Mouse (Mus musculus): ENCODE data around the gene Arf6. TPM values are rescaled to one million over a fixed set of nuclear protein-coding genes. Genes with fewer than 3 reads are reported as not detected.

The Arf6 gene
- polyA plus RNA-seq, 1 experiment from 2014 or later, result 50.6 TPM

DNA sequence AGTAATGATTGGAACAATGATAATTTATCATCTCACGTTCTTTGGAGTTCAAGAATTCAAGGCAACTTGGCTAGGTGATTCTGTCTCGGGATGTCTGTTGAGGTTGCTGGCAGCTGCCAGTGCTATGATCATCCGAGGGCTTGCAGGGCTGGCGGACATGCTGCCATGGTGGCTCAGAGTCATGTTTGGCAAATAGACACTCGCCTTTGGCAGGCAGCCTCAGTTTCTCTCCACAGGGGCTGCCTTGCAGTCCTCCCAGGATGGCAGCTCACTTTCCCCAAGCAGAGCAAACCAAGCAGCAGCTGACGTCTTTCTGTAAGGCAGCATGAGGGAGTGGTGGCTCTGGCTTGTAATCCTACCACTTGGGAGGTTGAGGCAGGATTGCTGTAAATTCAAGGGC lies 22.5 kb downstream of the Arf6 start:
- no peak overlapping the region for H3K4me3 ChIP-seq
- H3K4me2 ChIP-seq, result no peak overlapping the region
- H3K9me3 ChIP-seq, result no peaks in the 10 kb centered on the region
- no peak overlapping the region for H3K9ac ChIP-seq
- H3K4me1 ChIP-seq, result 0 out of 2 replicates have a peak, but pooled peaks cover 5% of the 10 kb centered on the region
- no peak for ATAC-seq (ENCODE audit: borderline replicate concordance, extremely low read depth, low FRiP score, low TSS enrichment)
- no peaks in the 10 kb centered on the region for H3K27me3 ChIP-seq
- H3K27ac ChIP-seq, result no peak overlapping the region
- 72% methylated on average over 6 of the region's 6 CpGs for WGBS
- no peaks in the 10 kb centered on the region for H3K36me3 ChIP-seq

- WGBS, result 73% methylated on average over 4 of the region's 4 CpGs
- no peak for ATAC-seq (ENCODE audit: borderline replicate concordance, extremely low read depth, low FRiP score, low TSS enrichment)
Observed at GRCm38 (mm10) chr12:69400367-69400766, 28.4 kb downstream of the Arf6 start.

GRCm38 (mm10) chr12:69400871-69401286 lies 28.9 kb downstream of the Arf6 start:
- 15% methylated on average over 2 of the region's 2 CpGs for WGBS
- H3K4me2 ChIP-seq, result no peak overlapping the region
- no peak overlapping the region for H3K9ac ChIP-seq
- H3K36me3 ChIP-seq, result no peaks in the 10 kb centered on the region
- H3K27me3 ChIP-seq, result no peaks in the 10 kb centered on the region
- ATAC-seq (ENCODE audit: borderline replicate concordance, extremely low read depth, low FRiP score, low TSS enrichment), result peak; percentile 35; the same call in 1 of the 2 replicates
- no peaks in the 10 kb centered on the region for H3K9me3 ChIP-seq
- no peak overlapping the region for H3K27ac ChIP-seq
- no peak overlapping the region for H3K4me3 ChIP-seq
- peaks cover 9% of the 10 kb centered on the region for H3K4me1 ChIP-seq

More at GRCm38 (mm10) chr12:69400367-69400766, 28.4 kb downstream of the Arf6 start:
- Histone ChIP-seq H3K9me3 (no peaks in the 10 kb centered on the region), H3K4me1 (peaks cover 9% of the 10 kb centered on the region), H3K9ac (no peak overlapping the region), H3K4me3 (no peak overlapping the region), H3K4me2 (no peak overlapping the region), H3K36me3 (no peaks in the 10 kb centered on the region), H3K27me3 (no peaks in the 10 kb centered on the region), H3K27ac (no peak overlapping the region)

GRCm38 (mm10) chr12:69402100-69402499 lies 30.1 kb downstream of the Arf6 start:
- no peak overlapping the region for H3K4me3 ChIP-seq
- ATAC-seq (ENCODE audit: borderline replicate concordance, extremely low read depth, low FRiP score, low TSS enrichment), result no peak

DNA sequence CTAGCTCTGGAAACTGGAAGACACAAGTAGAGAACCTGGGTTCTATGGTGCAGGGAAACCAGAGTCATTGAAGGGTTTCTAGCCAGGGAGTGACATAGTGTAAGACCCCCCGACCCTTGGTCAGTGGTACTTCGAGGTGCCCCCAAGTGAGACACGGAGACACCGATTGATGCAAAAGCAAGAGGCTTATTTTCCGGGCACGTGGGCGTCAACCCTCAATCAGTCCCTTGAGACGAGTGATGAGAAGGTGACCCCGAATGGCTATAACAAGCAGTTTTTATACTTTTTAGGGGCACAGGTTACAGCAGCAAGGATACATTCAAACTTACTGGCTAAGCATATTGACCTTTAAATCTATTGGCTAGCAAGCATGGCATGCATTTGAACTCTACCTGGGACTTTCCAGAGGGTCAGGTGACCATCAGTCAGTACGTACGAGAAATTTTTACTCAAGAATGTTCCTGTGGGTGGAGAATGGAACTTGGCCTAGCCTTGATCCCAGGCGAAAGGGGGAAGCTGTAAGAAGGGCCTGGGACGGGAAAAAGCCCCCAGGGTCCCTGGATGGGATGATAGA lies 30.7 kb downstream of the Arf6 start:
- H3K36me3 ChIP-seq, result no peaks in the 10 kb centered on the region
- no peak for ATAC-seq (ENCODE audit: borderline replicate concordance, extremely low read depth, low FRiP score, low TSS enrichment)
- WGBS, result 85% methylated on average over 13 of the region's 13 CpGs
- H3K9me3 ChIP-seq, result no peaks in the 10 kb centered on the region
- peaks cover 9% of the 10 kb centered on the region for H3K4me1 ChIP-seq
- no peak overlapping the region for H3K4me2 ChIP-seq
- no peak overlapping the region for H3K9ac ChIP-seq
- H3K27me3 ChIP-seq, result no peaks in the 10 kb centered on the region
- H3K27ac ChIP-seq, result no peak overlapping the region
- no peak overlapping the region for H3K4me3 ChIP-seq

More at GRCm38 (mm10) chr12:69402100-69402499, 30.1 kb downstream of the Arf6 start:
- 46% methylated on average over 9 of the region's 9 CpGs for WGBS
- Histone ChIP-seq H3K27me3 (no peaks in the 10 kb centered on the region), H3K9me3 (no peaks in the 10 kb centered on the region), H3K4me2 (no peak overlapping the region), H3K9ac (no peak overlapping the region), H3K27ac (no peak overlapping the region), H3K4me1 (peaks cover 9% of the 10 kb centered on the region), H3K36me3 (no peaks in the 10 kb centered on the region)

- Histone ChIP-seq H3K9me3 (no peaks in the 10 kb centered on the region), H3K9ac (no peak overlapping the region), H3K27ac (no peak overlapping the region), H3K36me3 (no peaks in the 10 kb centered on the region), H3K4me3 (no peak overlapping the region), H3K27me3 (no peaks in the 10 kb centered on the region), H3K4me1 (0 out of 2 replicates have a peak, but pooled peaks cover 9% of the 10 kb centered on the region), H3K4me2 (no peak overlapping the region)
- no peak for ATAC-seq (ENCODE audit: borderline replicate concordance, extremely low read depth, low FRiP score, low TSS enrichment)
- WGBS, result 63% methylated on average over 5 of the region's 5 CpGs
Observed at GRCm38 (mm10) chr12:69410767-69411166, 38.8 kb downstream of the Arf6 start.

GRCm38 (mm10) chr12:69411936-69412335 lies 40.0 kb downstream of the Arf6 start:
- 46% methylated on average over 4 of the region's 4 CpGs for WGBS
- Histone ChIP-seq H3K27ac (no peak overlapping the region), H3K27me3 (no peaks in the 10 kb centered on the region), H3K4me1 (0 out of 2 replicates have a peak, but pooled peaks cover 9% of the 10 kb centered on the region), H3K4me2 (no peak overlapping the region), H3K9ac (no peak overlapping the region), H3K9me3 (no peaks in the 10 kb centered on the region), H3K36me3 (no peaks in the 10 kb centered on the region), H3K4me3 (no peak overlapping the region)
- no peak for ATAC-seq (ENCODE audit: borderline replicate concordance, extremely low read depth, low FRiP score, low TSS enrichment)

DNA sequence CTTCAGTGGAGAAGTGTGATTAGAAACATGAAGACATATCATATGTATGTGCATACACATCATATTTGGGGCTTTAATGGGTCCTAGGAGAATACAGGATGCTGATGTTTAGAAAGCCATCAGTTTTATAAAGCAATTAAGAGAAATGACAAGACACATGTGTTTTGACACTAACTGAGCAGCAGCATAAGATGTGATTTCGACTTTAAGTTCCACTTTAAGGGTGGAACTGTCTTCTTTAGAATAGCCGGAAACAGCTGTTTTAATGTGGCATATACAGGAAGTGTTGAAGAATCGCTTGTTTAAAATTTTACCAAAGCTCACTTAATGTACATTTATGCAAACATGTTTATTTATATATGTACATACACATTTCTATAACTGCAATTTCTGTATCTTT lies 41.4 kb downstream of the Arf6 start:
- H3K4me3 ChIP-seq, result no peak overlapping the region
- no peaks in the 10 kb centered on the region for H3K9me3 ChIP-seq
- ATAC-seq (ENCODE audit: borderline replicate concordance, extremely low read depth, low FRiP score, low TSS enrichment), result no peak
- H3K27me3 ChIP-seq, result no peaks in the 10 kb centered on the region
- 0 out of 2 replicates have a peak, but pooled peaks cover 9% of the 10 kb centered on the region for H3K4me1 ChIP-seq
- H3K27ac ChIP-seq, result no peak overlapping the region
- no peak overlapping the region; the same call in 1 of the 2 replicates for H3K4me2 ChIP-seq
- 42% methylated on average over 3 of the region's 3 CpGs for WGBS
- no peaks in the 10 kb centered on the region for H3K36me3 ChIP-seq
- H3K9ac ChIP-seq, result no peak overlapping the region

DNA sequence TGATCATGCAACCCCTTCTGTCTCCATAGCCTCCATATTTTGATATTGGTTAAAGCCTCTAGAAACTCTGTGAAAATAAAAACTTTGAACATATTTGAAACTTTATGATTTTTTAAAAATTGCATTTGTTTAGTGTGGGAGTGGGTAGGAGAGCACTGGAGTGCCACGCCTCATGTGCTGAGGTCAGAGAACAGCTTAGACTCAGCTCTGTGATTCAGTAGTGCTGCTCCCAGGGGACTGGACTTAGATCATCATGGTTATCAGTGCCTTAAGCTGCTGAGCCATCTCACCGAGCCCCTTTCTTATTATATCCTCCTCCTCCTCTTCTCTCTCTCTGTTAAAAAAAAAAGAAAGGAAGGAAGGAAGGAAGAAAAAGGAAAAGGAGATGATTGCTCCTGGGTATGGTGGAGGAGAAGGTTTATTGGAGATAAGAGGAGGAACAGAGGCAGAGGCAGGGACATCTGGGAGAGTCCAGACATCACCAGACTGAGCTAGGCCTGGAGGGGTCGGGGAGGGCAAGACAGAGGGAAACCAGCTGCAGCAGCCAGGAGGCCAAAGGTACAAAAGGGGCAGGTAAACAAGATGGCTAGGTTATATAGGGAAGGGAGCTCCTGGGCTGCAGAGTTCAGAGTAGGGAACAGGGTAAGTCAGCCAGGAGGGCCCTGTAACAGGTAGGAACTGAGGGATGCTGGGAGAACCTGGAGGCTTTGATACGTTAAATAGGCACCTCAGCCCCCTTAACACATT lies 43.0 kb downstream of the Arf6 start:
- Histone ChIP-seq H3K4me2 (no peak overlapping the region), H3K4me1 (0 out of 2 replicates have a peak, but pooled peaks cover 9% of the 10 kb centered on the region), H3K4me3 (no peak overlapping the region), H3K9me3 (no peaks in the 10 kb centered on the region), H3K9ac (no peak overlapping the region), H3K36me3 (no peaks in the 10 kb centered on the region), H3K27me3 (no peaks in the 10 kb centered on the region), H3K27ac (no peak overlapping the region)
- ATAC-seq (ENCODE audit: borderline replicate concordance, extremely low read depth, low FRiP score, low TSS enrichment), result no peak
- WGBS, result 66% methylated on average over 4 of the region's 4 CpGs

- Histone ChIP-seq H3K9me3 (no peaks in the 10 kb centered on the region), H3K9ac (no peak overlapping the region), H3K27me3 (no peaks in the 10 kb centered on the region), H3K4me2 (no peak overlapping the region), H3K36me3 (no peaks in the 10 kb centered on the region), H3K4me1 (0 out of 2 replicates have a peak, but pooled peaks cover 9% of the 10 kb centered on the region), H3K27ac (no peak overlapping the region), H3K4me3 (no peak overlapping the region)
- ATAC-seq (ENCODE audit: borderline replicate concordance, extremely low read depth, low FRiP score, low TSS enrichment), result no peak
- 72% methylated on average over 7 of the region's 7 CpGs for WGBS
Observed at GRCm38 (mm10) chr12:69416793-69417192, 44.8 kb downstream of the Arf6 start.

- H3K36me3 ChIP-seq, result no peaks in the 10 kb centered on the region
- H3K27me3 ChIP-seq, result no peaks in the 10 kb centered on the region
- no peak for ATAC-seq (ENCODE audit: borderline replicate concordance, extremely low read depth, low FRiP score, low TSS enrichment)
- 56% methylated on average over 9 of the region's 9 CpGs for WGBS
- H3K4me3 ChIP-seq, result no peak overlapping the region
- no peak overlapping the region for H3K27ac ChIP-seq
- H3K9me3 ChIP-seq, result no peaks in the 10 kb centered on the region
- H3K4me2 ChIP-seq, result no peak overlapping the region
- no peak overlapping the region for H3K9ac ChIP-seq
- 0 out of 2 replicates have a peak, but pooled peaks cover 5% of the 10 kb centered on the region for H3K4me1 ChIP-seq
Observed at GRCm38 (mm10) chr12:69417701-69418291, 45.8 kb downstream of the Arf6 start.

GRCm38 (mm10) chr12:69418606-69419005 lies 46.7 kb downstream of the Arf6 start:
- Histone ChIP-seq H3K4me1 (peaks cover 3% of the 10 kb centered on the region; the same call in 1 of the 2 replicates), H3K4me3 (no peak overlapping the region), H3K27ac (no peak overlapping the region), H3K36me3 (no peaks in the 10 kb centered on the region), H3K27me3 (no peaks in the 10 kb centered on the region), H3K9me3 (no peaks in the 10 kb centered on the region), H3K9ac (no peak overlapping the region), H3K4me2 (no peak overlapping the region)
- no peak for ATAC-seq (ENCODE audit: borderline replicate concordance, extremely low read depth, low FRiP score, low TSS enrichment)
- 85% methylated on average over 13 of the region's 13 CpGs for WGBS

All from lung, embryonic 15.5 days (tissue).